Mouse (Mus musculus): Measurements from ENCODE around the gene C1qa.

- TF ChIP-seq CTCF (conservative IDR thresholded peaks at IDR 0.05 in 1 of 2, IDR thresholded peaks at IDR 0.05 in 1 of 2; ENCODE audit: low read depth in 2 of 2, low read length in 2 of 2) (no peak), SMC3 (IDR thresholded peaks at IDR 0.05; ENCODE audit: low read depth, low read length) (no peak), BHLHE40 (IDR thresholded peaks at IDR 0.05; ENCODE audit: low read depth, low read length) (no peak), POLR2A (IDR thresholded peaks at IDR 0.05; ENCODE audit: low read depth, low read length) (no peak), E2F4 (IDR thresholded peaks at IDR 0.05; ENCODE audit: insufficient replicate concordance, low read depth, low read length) (no peak), EP300 (IDR thresholded peaks at IDR 0.05; ENCODE audit: low read length) (no peak), NELFE (IDR thresholded peaks at IDR 0.05; ENCODE audit: low read depth, low read length) (no peak)
Observed at GRCm38 (mm10) chr4:136924529-136924928, 25.9 kb upstream of the C1qa start.
